Mouse (Mus musculus): ENCODE measurements around the gene Usf2. TPM values are rescaled to one million over a fixed set of nuclear protein-coding genes. Genes with fewer than 3 reads are reported as not detected.
"Not testable (repeated sequence)": the region's sequence is repeated elsewhere in the genome, so short reads cannot be mapped to it uniquely, and the experiment has no call there.

Gene Usf2
- polyA plus RNA-seq, 1 experiment from 2014 or later = 29.6 TPM

DNA sequence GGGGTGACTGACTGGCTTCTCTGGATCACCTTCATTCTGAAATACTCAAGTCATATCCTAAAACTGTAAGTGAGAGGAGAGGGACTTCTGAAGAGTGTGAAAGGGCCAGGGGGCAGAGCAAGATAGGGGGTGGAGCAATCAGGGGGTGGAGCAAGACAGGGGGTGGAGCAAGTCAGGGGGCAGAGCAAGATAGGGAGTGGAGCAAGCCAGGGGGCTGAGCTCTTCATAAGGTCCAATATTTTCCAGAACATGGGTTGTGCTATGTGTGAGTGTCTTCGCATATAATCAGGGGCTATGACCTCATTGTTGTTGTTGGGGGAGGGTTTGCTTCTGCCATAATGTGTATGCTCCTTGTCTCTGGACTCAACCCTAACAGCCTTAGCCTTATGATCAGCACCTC is 16.5 kb downstream of the Usf2 start:
- H3K4me2 ChIP-seq (ENCODE audit: low read length); ATAC-seq; H3K27me3 ChIP-seq (ENCODE audit: control insufficient read depth, insufficient read depth, low read depth, low read length); H3K4me1 ChIP-seq (ENCODE audit: control insufficient read depth, insufficient read depth, low read length); H3K4me3 ChIP-seq (ENCODE audit: low read depth, low read length); H3K27ac ChIP-seq (ENCODE audit: low read length); H3K9me3 ChIP-seq (replicated peaks; ENCODE audit: control insufficient read depth, low read length, poor library complexity, severe bottlenecking); H3K36me3 ChIP-seq (ENCODE audit: control insufficient read depth, insufficient read depth, low read length); H3K9ac ChIP-seq (ENCODE audit: low read depth, low read length): not testable (repeated sequence)
- 89% methylated on average over 1 of the region's 1 CpGs for WGBS

DNA sequence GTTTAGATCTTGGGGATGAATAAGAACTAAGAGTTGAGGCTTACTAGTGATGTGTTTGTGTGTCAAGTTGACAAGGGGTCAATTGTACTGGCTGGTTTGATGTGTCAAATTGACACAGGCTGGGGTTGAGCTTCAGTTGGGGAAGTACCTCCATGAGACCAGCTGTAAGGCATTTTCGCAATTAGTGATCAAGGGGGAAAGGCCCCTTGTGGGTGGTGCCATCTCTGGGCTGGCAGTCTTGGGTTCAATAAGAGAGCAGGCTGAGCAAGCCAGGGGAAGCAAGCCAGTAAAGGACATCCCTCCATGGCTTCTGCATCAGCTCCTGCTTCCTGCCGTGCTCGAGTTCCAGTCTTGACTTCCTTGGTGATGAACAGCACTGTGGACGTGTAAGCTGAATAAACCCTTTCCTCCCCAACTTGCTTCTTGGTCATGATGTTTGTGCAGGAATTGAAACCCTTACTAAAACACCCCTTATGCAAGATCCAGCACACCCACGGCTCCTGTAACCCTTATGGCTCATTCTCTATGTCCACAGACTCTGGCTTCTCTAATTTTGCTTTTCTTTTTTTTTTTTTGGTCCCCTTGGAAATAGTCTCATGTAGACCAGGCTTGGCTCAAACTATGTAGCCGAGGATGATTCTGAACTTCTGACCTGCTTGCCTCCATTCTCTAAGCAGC is 21.0 kb downstream of the Usf2 start:
- WGBS = 81% methylated on average over 6 of the region's 6 CpGs
- H3K27ac ChIP-seq (ENCODE audit: low read length); H3K9me3 ChIP-seq (replicated peaks; ENCODE audit: control insufficient read depth, low read length, poor library complexity, severe bottlenecking); H3K4me1 ChIP-seq (ENCODE audit: control insufficient read depth, insufficient read depth, low read length); H3K27me3 ChIP-seq (ENCODE audit: control insufficient read depth, insufficient read depth, low read depth, low read length); H3K9ac ChIP-seq (ENCODE audit: low read depth, low read length); H3K4me2 ChIP-seq (ENCODE audit: low read length); H3K4me3 ChIP-seq (ENCODE audit: low read depth, low read length); H3K36me3 ChIP-seq (ENCODE audit: control insufficient read depth, insufficient read depth, low read length); ATAC-seq: not testable (repeated sequence)

DNA sequence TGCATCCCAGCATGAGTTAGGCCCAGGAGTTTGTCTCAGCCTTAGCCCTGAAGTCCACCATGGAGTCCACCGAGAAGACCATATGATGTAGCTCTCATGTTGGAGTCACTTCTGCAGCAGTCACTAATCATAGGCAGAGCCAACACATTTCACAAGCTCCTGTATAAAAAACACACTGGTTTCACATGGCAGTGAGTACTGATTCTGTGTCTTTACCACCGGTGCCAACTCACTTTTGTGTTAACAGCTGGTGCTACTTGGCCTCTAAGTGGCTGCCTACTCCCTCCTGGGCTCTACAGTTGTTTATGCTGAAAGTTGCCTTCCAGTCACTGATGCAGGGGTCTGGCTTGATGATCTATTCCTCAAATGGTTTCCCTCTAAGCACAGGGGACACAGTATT is 32.0 kb downstream of the Usf2 start, which contains the start of gene Hamp2:
Gene Hamp2, minus strand, starts transcription at position 101 of the 400 bp plus-strand sequence.
- ATAC-seq; H3K27me3 ChIP-seq (ENCODE audit: control insufficient read depth, insufficient read depth, low read depth, low read length); H3K9me3 ChIP-seq (replicated peaks; ENCODE audit: control insufficient read depth, low read length, poor library complexity, severe bottlenecking); H3K4me2 ChIP-seq (ENCODE audit: low read length); H3K4me3 ChIP-seq (ENCODE audit: low read depth, low read length); H3K27ac ChIP-seq (ENCODE audit: low read length); H3K36me3 ChIP-seq (ENCODE audit: control insufficient read depth, insufficient read depth, low read length); H3K4me1 ChIP-seq (ENCODE audit: control insufficient read depth, insufficient read depth, low read length); H3K9ac ChIP-seq (ENCODE audit: low read depth, low read length): not testable (repeated sequence)
- WGBS = 83% methylated on average over 2 of the region's 2 CpGs

DNA sequence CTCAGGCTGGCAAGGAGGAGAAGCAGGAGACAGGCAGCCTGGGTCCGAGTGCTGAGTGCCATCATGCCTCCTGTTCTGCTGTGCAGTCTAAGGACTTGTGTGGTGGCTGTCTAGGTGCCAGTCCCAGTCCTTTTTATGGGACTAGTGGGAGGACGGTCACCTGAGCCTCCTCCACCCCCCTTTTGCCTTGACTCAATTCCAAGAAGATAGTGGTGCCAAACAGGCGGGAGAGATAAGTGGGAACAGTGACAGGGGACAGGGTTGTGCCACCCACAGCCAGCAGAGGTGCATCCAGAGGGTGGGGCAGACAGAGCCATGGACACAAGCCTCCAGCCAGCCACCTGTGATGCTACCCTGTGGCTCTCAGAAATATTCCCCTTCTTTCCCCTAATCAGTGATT is 32.5 kb downstream of the Usf2 start:
- Histone ChIP-seq H3K27ac (ENCODE audit: low read length) (no peak overlapping the region), H3K27me3 (ENCODE audit: control insufficient read depth, insufficient read depth, low read depth, low read length) (no peaks in the 10 kb centered on the region), H3K36me3 (ENCODE audit: control insufficient read depth, insufficient read depth, low read length) (no peaks in the 10 kb centered on the region), H3K4me2 (ENCODE audit: low read length) (no peak overlapping the region), H3K9ac (ENCODE audit: low read depth, low read length) (no peak overlapping the region), H3K4me3 (ENCODE audit: low read depth, low read length) (no peak overlapping the region), H3K4me1 (ENCODE audit: control insufficient read depth, insufficient read depth, low read length) (no peaks in the 10 kb centered on the region), H3K9me3 (replicated peaks; ENCODE audit: control insufficient read depth, low read length, poor library complexity, severe bottlenecking) (no peaks in the 10 kb centered on the region)
- ATAC-seq = no peak
- 69% methylated on average over 3 of the region's 3 CpGs for WGBS

DNA sequence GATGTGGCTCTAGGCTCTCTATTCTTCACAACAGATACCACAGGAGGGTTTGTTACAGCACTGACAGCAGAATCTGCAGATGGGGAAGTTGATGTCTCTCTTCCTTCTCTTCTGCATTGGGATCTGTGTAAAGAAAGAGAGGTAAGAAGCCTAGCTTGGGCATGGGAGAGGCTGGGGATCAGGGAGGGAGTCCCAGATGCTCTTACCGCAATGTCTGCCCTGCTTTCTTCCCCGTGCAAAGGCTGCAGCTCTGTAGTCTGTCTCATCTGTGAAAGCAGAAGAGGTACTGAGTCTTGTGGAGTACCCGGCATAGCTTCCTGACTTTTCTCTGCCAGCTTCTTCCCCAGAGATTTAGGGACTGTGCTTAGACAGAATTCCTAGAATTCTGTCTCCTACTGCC is 34.1 kb downstream of the Usf2 start:
- not testable (repeated sequence) for H3K4me2 ChIP-seq (ENCODE audit: low read length); H3K36me3 ChIP-seq (ENCODE audit: control insufficient read depth, insufficient read depth, low read length); ATAC-seq; H3K9me3 ChIP-seq (replicated peaks; ENCODE audit: control insufficient read depth, low read length, poor library complexity, severe bottlenecking); H3K4me1 ChIP-seq (ENCODE audit: control insufficient read depth, insufficient read depth, low read length); H3K9ac ChIP-seq (ENCODE audit: low read depth, low read length); H3K27ac ChIP-seq (ENCODE audit: low read length); H3K27me3 ChIP-seq (ENCODE audit: control insufficient read depth, insufficient read depth, low read depth, low read length); H3K4me3 ChIP-seq (ENCODE audit: low read depth, low read length)
- 54% methylated on average over 3 of the region's 3 CpGs for WGBS

DNA sequence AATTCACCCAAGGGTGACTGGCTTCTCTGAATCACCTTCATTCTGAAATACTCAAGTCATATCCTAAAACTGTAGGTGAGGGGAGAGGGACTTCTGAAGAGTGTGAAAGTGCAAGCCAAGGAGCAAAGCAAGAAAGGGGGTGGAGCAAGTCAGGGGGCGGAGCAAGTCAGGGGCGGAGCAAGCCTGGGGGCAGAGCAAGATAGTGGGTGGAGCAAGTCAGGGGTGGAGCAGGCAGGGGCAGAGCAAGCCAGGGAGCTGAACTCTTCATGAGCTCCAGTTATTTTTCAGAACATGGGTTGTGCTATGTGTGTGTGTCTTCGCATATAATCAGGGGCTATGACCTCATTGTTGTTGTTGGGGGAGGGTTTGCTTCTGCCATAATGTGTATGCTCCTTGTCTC is 36.4 kb downstream of the Usf2 start:
- H3K4me1 ChIP-seq (ENCODE audit: control insufficient read depth, insufficient read depth, low read length) = no peaks in the 10 kb centered on the region
- WGBS = 80% methylated on average over 3 of the region's 3 CpGs
- no peak overlapping the region for H3K4me3 ChIP-seq (ENCODE audit: low read depth, low read length)
- H3K36me3 ChIP-seq (ENCODE audit: control insufficient read depth, insufficient read depth, low read length) = no peaks in the 10 kb centered on the region
- no peak overlapping the region for H3K9ac ChIP-seq (ENCODE audit: low read depth, low read length)
- ATAC-seq = no peak
- no peak overlapping the region for H3K27ac ChIP-seq (ENCODE audit: low read length)
- no peaks in the 10 kb centered on the region for H3K9me3 ChIP-seq (replicated peaks; ENCODE audit: control insufficient read depth, low read length, poor library complexity, severe bottlenecking)
- no peak overlapping the region for H3K4me2 ChIP-seq (ENCODE audit: low read length)
- no peaks in the 10 kb centered on the region for H3K27me3 ChIP-seq (ENCODE audit: control insufficient read depth, insufficient read depth, low read depth, low read length)

DNA sequence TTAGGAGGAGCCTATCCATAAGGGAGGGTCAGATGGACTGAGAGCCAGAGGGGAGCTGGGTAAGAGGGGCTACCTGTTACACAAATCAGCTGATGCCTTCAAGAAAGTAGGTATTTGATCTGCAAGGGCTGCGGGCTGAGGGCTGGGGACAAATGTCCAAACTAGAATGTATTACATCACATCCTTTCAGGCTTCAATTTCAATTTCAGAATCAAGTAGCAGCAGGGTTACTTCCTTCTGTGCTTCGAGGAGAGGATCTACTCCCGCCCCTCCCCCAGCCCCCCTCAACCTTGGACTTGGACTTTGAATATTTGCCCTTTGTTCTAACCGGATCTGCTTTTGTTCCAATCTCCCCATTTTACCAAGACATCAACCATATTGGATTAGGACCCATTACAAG is 39.4 kb downstream of the Usf2 start:
- Histone ChIP-seq H3K27me3 (ENCODE audit: control insufficient read depth, insufficient read depth, low read depth, low read length) (no peaks in the 10 kb centered on the region), H3K4me3 (ENCODE audit: low read depth, low read length) (no peak overlapping the region), H3K9me3 (replicated peaks; ENCODE audit: control insufficient read depth, low read length, poor library complexity, severe bottlenecking) (no peaks in the 10 kb centered on the region), H3K4me2 (ENCODE audit: low read length) (no peak overlapping the region), H3K27ac (ENCODE audit: low read length) (no peak overlapping the region), H3K4me1 (ENCODE audit: control insufficient read depth, insufficient read depth, low read length) (no peaks in the 10 kb centered on the region), H3K36me3 (ENCODE audit: control insufficient read depth, insufficient read depth, low read length) (no peaks in the 10 kb centered on the region), H3K9ac (ENCODE audit: low read depth, low read length) (no peak overlapping the region)
- no peak for ATAC-seq
- 55% methylated on average over 4 of the region's 4 CpGs for WGBS

DNA sequence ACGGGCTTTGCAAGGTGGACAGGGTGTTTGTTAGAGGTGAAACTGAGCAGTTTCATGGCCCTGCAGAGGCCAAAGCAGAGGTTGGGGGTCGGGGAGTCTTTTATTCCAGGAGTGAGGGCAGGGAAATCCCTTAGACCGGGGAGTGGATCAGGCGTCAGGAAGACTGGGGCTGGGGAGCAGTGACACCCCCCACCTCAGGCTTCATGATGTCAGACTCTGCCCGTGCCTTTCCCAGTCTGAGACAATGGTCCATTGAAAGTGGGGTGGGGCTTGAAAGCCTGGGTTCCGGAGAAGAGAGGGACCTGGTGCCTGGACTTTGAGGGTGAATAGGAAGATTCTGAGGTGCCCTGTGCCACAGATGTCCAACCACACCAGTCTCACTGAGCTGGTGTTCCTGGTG is 39.9 kb downstream of the Usf2 start:
- Histone ChIP-seq H3K4me1 (ENCODE audit: control insufficient read depth, insufficient read depth, low read length) (no peaks in the 10 kb centered on the region), H3K36me3 (ENCODE audit: control insufficient read depth, insufficient read depth, low read length) (no peaks in the 10 kb centered on the region), H3K4me3 (ENCODE audit: low read depth, low read length) (no peak overlapping the region), H3K27ac (ENCODE audit: low read length) (no peak overlapping the region), H3K4me2 (ENCODE audit: low read length) (no peak overlapping the region), H3K9me3 (replicated peaks; ENCODE audit: control insufficient read depth, low read length, poor library complexity, severe bottlenecking) (no peaks in the 10 kb centered on the region), H3K9ac (ENCODE audit: low read depth, low read length) (no peak overlapping the region), H3K27me3 (ENCODE audit: control insufficient read depth, insufficient read depth, low read depth, low read length) (no peaks in the 10 kb centered on the region)
- 18% methylated on average over 6 of the region's 6 CpGs for WGBS
- no peak for ATAC-seq

DNA sequence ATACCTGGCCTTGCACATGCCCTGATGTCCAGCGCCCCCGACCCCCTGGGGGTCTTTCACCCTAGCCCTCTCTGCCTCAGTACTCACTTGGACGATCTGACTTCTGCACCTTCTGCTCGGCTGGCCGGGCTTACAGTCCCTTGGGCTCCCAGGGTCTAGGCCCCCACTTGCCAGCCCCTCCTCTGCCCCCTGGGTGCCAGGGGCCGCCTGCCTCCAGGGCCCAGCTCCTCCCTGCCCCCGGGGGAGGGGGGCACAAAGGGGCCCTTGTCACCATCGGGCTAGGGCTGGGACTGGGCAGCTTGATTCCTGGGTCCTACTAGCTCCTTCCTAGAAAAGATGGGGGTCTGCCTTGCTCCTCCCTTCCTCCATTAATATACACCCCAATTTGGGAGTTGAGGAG is 41.9 kb downstream of the Usf2 start, which contains the start of gene Mag:
Gene Mag, minus strand, starts transcription at position 142 of the 400 bp plus-strand sequence.
- Histone ChIP-seq H3K4me1 (ENCODE audit: control insufficient read depth, insufficient read depth, low read length) (no peaks in the 10 kb centered on the region), H3K9ac (ENCODE audit: low read depth, low read length) (no peak within 1 kb of the TSS), H3K4me3 (ENCODE audit: low read depth, low read length) (no peak within 1 kb of the TSS), H3K27me3 (ENCODE audit: control insufficient read depth, insufficient read depth, low read depth, low read length) (no peaks in the 10 kb centered on the region), H3K9me3 (replicated peaks; ENCODE audit: control insufficient read depth, low read length, poor library complexity, severe bottlenecking) (no peaks in the 10 kb centered on the region), H3K27ac (ENCODE audit: low read length) (no peak within 1 kb of the TSS), H3K4me2 (ENCODE audit: low read length) (no peak within 1 kb of the TSS), H3K36me3 (ENCODE audit: control insufficient read depth, insufficient read depth, low read length) (no peaks in the 10 kb centered on the region)
- ATAC-seq = no peak
- 79% methylated on average over 8 of the region's 8 CpGs for WGBS
